Mouse (Mus musculus): ENCODE measurements around the gene Pttg1ip.

GRCm38 (mm10) chr10:77622055-77622988 is 40.8 kb downstream of the Pttg1ip start, which contains the start of gene Ube2g2:
- TF ChIP-seq POLR2A (IDR thresholded peaks at IDR 0.05; ENCODE audit: borderline replicate concordance, extremely low read depth, insufficient read depth, insufficient read length, poor library complexity, severe bottlenecking) (peak; percentile 93), CTCF (IDR thresholded peaks at IDR 0.05; ENCODE audit: borderline replicate concordance, extremely low read depth, insufficient read depth, insufficient read length) (no peak)
